Mouse (Mus musculus) leukemia stem cell, adult 10-12 weeks (primary cell): Measurements from ENCODE around the gene Atr. TPM values are rescaled to one million over a fixed set of nuclear protein-coding genes. Genes with fewer than 3 reads are reported as not detected.

ENCODE experiments used
- polyA plus RNA-seq: library from polyadenylated mRNA; stranded (reverse); fragments of >175 nt; gene quantifications from 2 replicates; pipeline ENCODE4 v1.2.3, GENCODE M21; 2012; ENCODE audit warnings: low replicate concordance

Gene Atr
- 0.91 and 1.8 TPM in 2 replicates for polyA plus RNA-seq

DNA sequence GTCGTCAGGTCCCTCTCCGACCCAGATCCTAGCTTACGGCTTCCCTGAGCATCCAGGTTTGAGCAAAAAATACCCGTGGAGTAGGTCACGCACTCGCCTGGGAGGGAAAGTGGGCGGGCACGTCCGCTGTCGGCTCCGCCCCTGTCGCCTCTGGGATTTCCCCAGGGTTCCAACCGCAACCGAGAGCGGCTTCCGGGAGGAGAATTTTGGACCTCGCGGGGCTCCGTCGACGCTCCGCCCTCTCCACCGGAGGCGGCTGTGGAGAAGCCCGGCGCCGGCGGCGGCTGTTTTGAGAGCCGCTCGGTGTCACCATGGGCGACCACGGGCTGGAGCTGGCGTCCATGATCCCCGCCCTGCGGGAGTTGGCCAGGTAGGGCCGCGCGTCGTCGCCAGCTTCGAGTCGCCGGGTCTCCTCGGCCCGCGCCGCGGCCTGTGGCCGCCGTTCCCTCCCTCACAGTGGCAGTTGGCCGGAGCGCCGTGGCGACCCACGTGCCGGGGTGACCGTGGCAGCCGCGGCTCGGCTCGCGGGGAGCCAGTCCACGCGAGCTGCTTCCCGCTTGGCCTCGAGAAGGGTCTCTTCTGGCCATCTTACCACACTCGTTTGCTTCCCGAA lies at the start of gene Atr:
Gene Atr (plus strand): TSS at position 184 of the 613 bp plus-strand sequence.

DNA sequence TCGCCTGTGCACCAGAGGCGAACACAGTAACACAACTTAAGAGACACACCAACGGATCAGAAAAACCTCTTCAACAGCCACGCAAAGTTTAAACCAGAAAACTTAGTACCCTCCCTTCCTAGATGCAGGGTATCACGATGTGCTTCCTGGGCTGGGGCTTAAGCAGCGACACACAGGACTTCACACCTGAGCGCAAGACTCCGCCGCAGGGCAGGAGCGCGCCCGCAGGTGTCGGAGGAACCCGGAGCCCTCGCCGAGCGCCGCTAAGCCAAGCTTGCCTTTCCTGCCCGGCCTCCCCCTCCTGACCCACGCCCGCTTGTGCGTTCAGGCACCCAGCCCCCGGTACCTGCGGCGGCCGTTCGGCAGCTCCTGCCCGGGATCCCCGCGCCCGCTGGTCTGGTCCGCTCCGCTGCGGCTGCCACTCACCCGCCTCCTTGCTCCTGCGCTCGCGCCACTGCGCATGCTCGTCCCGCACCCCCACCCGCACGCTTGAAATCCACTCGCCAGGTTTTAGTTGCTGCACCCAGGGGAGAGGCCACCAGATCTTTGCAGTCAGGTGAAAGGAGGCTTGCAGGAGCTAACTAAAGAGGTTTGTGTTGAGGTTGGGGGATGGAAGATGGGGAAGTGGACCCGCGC lies 12.5 kb upstream of the Atr start, which contains the start of gene Pls1:
Gene Pls1 (minus strand): TSS at position 487 of the 636 bp plus-strand sequence.

DNA sequence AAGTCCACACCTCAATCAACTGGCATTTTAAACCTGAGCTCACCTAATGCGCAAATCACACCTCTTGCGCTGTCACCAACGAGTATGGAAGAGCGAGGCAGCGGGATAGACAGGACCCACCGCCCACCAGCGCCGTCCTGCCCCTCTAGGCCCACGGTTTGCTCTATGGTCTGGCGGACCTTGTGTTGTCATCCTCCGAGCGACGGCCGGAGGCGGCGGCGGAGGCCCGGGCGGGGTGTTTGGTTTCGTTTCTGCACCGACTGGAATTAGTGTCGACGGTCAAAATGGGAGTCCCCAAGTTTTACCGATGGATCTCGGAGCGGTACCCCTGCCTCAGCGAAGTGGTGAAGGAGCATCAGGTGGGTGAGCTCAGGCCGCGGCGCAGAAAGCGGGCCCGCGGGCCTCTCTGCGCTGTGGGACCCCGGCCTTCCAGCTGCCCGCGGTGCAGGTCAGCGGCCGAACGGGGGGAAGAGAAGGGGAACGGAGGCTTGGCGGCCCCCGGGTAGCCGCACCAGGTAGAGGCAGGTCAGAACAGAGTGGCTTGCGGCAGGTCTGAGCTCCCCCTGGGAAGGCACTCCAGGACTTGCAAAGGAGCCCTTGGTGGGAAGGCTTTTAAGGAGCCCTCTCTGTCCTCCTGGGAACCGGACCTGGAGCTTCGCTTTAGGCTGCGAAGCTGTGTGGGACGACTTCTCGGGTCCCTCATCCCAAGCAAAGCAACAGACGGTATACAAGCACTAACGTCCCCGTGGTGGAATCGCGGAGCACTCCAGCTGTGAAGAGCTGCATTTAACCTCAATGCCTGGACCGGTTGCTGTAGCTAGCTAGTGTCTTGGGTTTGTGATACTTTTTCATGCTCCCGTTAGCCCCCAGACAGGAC lies 97.4 kb downstream of the Atr start, which contains the start of gene Xrn1:
Gene Xrn1 (plus strand): TSS at position 176 of the 877 bp plus-strand sequence.

Other genes with a start within 250 kb of the Atr start
- 0.28 and 0.60 TPM in 2 replicates for gene Pcolce2, start 220.0 kb upstream of the Atr start, polyA plus RNA-seq
- 0.30 and 0.71 TPM in 2 replicates for gene Trpc1, start 107.2 kb upstream of the Atr start, polyA plus RNA-seq
- gene Pls1, start 12.3 kb upstream of the Atr start, polyA plus RNA-seq, result 0.06 TPM in 1 of 2 replicates, not detected in the other
- gene Xrn1, start 97.2 kb downstream of the Atr start, polyA plus RNA-seq, result 0.56 and 3.3 TPM in 2 replicates